Mouse (Mus musculus) ovary, postnatal 14 days (tissue): Measurements from ENCODE around the gene Rfx3.

Source experiments
- DNase-seq: peaks from one replicate; pipeline ENCODE4 v3.0.0; 2022; ENCODE audit warnings: low spot score

Gene Rfx3

DNA sequence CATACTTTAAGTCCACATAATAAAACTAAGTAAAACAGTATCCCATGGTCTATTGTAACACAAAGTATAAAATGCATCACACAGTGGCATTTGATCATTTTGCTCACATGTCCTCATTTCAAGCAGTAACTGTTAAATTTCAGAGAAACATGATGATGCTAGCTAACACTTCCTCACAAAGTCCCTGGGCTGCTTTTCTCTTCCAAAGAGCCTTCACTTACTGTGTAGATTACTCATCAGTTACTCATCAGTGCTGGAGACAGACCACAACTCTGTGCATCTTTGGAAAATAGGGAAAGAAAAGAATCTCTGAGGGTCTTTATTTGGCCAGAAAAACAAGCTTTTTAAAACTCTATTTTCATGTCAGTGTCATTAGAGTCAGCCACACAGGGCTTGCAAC lies 294.7 kb downstream of the Rfx3 start:
- DNase-seq = no peak
